Mouse (Mus musculus) urinary bladder, postnatal 4 days (tissue): Measurements from ENCODE around the gene Gpx3.
"Not testable (repeated sequence)": the region's sequence is repeated elsewhere in the genome, so short reads cannot be mapped to it uniquely, and the experiment has no call there.

ENCODE experiments used
- DNase-seq, 2 experiments: peaks; one replicate each; pipeline ENCODE4 v3.0.0; 2021 to 2022; ENCODE audit warnings: low spot score in 2 of 2

The Gpx3 gene

DNA sequence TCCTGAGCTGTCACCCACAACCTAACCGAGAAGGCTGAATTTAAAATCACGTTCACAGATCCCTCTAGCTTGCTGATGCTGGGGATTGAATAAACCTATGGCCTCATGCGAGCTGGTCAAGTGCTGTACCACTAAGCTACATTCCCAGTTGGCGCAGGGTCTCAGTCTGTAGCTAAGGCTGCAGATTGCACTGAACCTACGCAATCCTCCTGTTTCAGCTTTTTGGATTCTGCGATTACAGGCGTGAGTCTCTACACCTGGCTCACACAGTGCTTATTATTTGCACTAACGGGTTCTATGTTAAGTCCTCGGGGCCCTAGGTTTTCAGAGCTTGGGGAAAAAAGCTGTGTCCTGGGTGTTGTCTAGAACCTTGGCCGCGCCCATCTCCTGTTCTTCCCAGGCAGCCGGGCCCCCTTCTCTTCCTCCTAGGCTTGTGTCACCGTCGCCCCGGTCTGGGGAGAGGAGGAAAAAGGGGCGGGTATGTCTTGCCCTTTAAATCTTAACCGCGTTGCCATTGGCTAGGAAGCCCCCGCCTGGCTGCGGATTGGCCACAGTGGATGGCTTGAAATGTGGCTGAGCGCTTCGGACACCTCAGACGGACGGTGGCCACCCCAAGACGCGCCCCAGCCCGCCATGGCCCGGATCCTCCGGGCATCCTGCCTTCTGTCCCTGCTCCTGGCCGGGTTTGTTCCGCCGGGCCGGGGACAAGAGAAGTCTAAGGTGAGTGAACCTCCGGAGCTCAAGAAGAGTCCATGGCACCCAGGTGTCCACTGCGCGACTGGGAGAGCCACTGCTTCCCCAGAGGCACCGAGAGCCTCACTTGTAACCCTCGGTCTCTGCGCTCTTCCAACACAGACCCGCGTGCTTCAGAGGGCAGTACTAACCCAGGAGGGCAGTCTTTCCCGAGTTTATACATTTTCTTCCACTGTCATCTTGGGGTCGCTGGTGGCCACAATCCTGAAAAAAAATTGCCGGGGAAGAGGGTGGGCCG is at the start of gene Gpx3:
Gene Gpx3, plus strand, starts transcription at position 121 of the 991 bp plus-strand sequence.
- peak; percentile 61 to 76 for DNase-seq

DNA sequence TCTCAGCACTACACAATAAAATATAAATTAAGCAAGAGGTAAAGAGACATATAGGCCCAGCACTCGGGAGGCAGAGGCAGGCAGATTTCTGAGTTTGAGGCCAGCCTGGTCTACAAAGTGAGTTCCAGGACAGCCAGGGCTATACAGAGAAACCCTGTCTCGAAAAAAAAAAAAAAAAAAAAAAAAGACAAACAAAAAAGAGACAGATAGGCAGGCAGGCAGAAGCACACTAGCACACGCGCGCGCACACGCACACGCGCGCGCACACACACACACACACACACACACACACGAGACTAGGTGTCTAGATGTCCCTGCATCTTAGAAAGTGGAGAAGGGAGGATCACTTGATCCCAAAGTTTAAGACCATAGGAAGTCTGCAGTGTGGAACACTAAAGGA is 43.4 kb upstream of the Gpx3 start:
- not testable (repeated sequence) for DNase-seq

DNA sequence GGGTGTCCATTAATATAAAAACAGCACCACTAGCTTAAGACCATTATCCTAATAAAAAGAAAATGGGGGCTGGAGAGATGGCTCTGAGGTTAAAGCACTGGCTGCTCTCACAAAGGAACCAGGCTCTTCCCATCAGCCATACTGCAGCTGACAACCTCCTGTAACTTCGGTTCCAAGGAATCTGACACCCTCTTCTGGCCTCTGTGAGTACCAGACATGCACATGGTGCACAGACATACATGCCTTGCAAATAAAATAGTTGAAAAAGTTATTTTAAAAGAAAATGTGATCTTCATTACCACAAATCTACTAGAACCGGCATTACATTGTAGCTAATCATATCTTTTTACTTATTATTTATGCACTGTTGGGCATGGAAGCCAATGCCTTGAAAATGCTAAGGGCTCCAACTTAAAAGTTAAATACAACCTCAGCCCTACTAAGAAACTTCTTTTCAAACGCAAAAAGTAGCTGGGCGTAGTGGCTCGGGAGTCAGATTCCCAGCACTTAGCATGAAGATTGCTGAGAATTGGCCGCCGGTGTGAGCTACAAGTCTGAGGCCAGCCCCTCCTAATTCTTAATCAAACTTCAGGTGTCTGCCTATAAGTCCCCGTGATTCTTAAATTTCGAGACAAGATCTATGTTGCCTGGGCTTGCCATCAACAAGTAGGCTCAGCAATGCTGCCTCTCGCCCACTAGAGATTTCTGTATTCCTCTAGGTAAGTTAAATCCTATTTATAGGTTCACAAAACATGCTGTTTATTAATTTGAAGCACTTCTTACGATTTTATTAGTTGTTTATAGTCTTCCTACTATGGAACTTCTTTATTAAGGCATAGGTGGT is 42.7 kb upstream of the Gpx3 start:
- no peak for DNase-seq

- DNase-seq = peak; percentile 95 to 96
Observed at GRCm38 (mm10) chr11:54860256-54861038, 41.8 kb upstream of the Gpx3 start, which contains the start of gene Lyrm7. TSS of gene Lyrm7 (minus strand) at chr11:54860916.

DNA sequence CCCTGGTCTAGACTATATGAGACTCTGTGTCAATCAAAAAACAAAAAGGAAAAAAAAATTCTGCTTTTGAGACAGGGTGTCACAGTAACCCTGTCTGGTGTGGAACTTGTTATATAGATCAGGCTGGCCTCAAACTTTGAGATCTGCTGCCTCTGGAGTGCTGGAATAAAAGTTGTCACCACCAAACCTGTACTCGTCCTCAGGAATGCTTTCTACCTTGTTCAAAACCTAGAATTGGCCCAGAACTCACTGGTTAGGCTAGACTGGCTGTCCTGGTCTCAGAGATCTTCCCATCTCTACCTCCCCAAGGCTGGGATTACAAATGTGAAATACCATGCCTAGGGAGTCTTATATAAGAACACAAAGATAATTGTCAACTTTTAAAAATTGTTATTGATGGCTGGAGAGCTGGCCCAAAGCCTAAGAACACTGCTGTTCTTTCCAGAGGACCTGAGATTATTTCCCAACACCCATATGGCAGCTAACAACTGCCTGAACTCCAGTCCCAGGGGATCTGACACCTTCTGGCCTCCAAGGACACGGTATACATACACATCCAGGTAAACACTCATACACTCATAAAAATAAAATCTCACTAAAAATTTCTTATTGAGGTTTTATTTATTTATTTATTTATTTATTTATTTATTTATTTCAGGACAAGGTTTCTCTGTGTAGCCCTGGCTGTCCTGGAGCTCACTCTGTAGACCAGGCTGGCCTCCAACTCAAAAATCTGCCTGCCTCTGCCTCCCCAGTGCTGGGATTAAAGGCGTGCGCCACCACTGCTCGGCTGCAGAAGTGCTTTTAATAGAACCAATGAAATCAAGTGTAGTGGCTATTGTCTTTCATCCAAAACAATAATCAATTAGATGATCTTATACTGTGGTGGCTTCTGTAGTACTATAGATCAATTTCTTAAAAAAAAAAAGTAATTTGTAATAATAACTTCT is 40.5 kb upstream of the Gpx3 start:
- DNase-seq = no peak

DNA sequence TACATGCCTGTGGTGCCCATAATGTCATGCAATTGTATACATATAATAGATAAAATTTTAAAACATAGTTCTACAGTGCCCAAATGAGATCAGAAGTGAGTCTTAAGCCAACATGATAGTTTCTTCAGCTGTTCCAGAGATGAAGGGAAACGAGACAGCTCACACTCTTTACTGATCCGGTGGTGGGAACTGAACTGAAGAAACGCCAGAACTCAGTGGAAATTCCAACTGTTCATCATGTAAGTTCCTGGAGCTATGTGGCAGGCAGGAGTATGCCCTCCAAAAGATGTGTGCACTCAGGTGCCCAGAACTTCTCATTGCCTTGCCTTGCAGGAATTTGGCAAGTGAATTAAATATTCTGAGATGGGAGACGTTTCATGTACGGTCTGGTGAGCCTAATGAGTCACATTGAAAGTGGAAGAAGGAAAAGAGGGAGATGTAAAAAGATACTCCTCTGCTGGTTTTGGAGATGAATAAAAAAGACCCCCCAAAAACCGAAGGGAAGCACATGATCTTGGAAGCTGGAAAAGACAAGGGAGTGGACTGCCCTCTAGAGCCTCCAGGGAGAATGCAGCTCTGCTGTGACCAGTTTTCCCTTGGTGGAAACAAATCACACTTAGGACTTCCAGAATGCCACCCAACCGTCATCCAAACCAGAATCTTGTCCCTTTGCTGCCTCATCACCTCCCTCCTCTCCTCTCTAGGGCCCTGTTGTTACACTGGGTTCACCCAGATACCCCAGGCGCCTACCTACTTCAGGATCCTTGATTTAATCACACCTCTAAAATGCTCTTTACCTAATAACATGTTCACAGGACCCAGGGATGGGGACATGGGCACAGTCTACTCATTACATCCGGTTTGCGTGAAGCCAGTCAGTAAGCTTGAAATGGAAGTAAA is 39.4 kb upstream of the Gpx3 start:
- no peak for DNase-seq

DNA sequence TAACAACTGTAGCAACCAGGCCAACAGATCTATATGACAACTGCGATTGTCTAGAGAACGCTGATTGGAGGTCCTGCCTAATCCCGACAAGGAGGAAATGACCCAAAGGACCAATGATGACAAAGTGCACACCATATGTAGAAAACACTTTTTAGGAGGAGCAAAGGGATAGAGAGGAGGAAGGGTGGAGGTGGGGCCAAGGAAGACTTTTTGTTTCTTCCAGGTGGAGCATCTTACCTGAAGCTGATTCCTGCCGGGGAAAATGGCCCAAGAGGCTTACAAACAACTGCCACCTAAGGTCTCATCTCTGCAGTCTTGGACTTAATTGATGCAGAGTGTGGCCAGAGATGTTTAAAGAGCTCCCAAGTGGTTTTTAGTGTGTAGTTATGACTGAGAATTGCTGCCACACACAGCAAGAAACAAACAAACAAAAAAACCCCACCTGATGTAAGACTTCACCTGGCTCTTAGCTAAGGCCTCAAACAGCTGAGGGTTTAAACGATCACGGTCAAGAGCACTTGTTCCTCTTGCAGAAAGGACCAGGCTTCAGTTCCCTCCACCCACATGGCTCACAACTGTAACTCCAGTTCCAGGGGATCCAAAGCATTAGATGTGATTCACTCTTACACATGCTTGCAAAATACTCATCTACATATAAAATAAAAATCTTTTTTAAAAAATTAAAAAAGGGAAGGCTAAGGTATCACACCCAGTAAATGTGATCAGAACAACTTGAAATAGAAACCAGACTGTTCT is 36.7 kb upstream of the Gpx3 start:
- DNase-seq = no peak

DNA sequence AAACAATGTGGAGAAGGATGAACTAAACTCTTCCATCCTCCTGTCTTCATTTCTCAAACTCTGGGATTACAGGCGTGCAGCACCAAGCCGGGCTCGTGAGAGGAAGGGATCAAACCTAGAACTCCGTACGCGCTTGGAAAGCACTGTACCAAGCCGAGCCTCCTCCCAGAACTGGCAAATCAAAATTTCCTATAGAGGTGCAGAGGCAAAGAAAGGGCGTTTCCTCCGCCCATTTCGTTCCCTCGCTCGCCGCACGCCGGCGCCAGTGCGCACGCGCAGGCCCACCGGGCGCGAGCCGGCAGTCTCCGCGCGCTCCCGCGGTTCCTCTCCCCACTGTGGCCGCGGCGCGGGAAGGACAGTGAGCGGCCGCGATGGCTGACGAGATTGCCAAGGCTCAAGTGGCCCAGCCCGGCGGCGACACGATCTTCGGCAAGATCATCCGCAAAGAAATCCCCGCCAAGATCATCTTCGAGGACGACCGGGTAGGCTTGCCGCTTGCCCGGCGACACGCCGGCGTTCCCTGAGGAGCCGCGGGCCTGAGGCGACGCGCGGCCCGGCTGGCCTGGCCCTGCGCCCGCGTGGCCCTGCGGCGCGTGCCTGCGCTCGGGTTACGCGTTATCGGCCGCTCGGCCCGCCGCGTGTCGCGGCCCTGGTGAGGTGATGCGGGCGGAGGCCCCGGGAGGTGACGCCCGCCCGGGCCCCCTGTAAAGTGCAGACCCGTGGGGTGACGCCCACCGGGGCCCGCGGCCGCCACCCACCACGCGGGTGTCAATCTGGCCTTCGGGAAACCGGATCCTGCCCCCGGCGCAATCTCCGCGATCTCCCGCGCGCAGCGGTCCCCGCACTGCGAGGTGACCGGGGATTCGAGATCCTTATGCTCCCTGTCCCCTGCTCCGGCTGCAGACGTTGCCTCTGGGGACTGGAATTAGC is 35.9 kb upstream of the Gpx3 start, which contains the start of gene Hint1:
Gene Hint1, plus strand, starts transcription at position 265 of the 930 bp plus-strand sequence.
- DNase-seq = peak; percentile 92

DNA sequence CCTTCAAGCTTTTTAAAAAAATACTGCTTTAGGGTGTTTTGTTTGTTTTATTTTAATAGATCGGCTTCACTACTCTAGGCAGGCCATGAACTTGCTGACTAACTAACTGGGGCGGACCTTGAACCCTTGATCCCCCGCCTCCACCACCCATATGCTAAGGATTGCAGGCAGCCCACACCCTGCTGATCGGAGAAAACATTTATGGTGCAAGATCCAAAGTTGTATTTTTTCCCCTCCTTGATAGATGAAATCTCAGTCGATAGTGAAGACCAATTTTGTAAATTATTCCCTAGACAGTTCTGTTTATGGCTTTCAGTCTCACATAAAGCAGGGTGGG is 35.2 kb upstream of the Gpx3 start:
- DNase-seq = no peak

DNA sequence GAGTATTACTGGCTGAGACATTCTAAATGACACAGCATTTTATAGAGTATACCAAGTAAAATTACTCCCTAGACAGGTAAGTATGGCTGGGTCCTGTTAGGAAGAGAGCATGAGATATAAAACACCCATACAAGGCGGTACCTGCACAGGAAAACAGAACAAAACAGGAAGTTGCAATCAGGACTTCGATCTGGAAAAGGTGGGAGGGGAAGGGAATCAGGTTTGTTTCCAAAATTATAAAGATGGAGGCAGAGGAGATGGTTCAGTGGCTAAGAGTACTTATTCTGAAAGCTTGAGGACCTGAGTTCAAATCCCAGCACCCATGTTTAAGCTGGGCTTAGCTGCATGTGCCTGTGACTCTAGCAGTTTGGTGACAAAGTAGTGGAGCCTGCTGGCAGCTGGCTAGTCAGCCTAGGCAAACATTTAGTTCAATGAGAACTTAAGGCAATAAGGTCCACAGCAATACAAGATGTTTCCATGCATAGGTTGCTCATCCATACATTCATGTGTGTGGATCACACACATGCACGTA is 34.3 kb upstream of the Gpx3 start:
- DNase-seq = no peak

DNA sequence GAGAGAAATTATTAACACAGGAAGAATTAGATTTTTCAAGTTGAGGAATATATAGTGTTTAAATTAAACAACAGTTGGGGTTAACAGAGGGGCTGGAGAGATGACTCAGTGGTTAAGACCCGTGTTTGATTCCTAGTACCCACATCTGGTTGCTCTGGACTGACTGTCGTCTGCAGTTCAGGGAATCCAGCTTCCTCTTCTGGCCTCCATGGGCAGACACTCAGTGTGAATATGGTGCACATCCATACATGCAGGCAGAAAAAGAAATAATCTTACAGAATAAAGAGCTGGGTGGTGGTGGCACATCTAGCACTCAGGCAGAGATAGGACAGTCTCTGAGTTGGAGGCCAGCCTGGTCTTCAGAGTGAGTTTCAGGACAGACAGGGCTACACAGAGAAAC is 33.8 kb upstream of the Gpx3 start:
- DNase-seq = no peak

GRCm38 (mm10) chr11:54869318-54869717 is 32.9 kb upstream of the Gpx3 start:
- DNase-seq = no peak

DNA sequence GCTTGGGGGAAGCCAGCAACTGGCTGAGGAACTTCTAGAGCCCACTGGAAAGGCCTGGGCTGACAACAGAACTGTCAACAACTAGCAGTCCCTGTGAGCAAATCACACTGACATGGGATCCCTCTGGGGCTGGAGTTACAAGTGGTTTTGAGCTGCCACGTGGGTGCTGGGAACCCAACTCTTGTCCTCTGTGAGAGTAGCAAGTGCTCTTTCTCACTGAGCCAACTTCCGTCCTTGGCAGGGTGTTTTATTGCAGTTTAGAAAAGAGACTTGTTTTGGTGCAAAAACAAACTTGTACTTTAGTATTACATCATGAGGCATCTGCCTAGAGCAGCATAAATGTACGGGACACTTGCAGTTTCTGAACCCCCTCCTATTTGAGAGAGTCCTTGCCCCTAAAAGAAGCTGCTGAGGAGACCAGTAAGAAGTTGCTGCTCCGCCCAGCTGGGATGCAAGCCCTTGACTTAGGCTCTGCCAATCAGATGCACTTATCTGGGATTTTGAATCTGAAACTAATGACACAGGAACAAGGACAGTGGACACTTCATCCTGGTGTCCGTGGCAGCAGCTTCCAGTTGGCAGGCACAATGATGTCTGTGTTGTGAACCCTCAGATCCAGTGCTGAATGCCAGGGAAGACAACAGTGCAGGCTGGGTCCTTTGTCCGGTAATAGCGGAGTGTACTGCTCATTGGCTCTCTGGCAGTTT is 30.3 kb upstream of the Gpx3 start:
- DNase-seq = no peak

GRCm38 (mm10) chr11:54876031-54876430 is 26.2 kb upstream of the Gpx3 start:
- no peak for DNase-seq

DNA sequence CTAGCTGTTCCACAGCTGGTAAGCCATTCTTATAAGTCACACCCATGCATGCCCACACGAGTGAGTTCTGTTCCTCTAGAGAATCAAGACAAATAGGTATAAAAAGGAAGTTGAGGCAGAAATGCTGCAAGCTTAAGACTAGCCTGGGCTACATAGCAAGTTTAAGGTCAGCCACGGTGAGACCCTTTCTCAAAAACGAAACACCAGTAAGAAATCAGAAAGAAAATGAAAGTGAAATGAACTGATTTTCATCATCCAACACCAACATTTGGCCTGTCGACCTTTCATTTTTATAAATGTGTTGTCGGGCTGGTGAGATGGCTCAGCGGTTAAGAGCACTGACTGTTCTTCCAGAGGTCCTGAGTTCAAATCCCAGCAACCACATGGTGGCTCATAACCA is 23.4 kb upstream of the Gpx3 start:
- DNase-seq = no peak

GRCm38 (mm10) chr11:54879434-54879833 is 22.8 kb upstream of the Gpx3 start:
- DNase-seq = no peak

GRCm38 (mm10) chr11:54879922-54880321 is 22.3 kb upstream of the Gpx3 start:
- DNase-seq = no peak
